Mouse (Mus musculus) cortical plate, adult 2 months (tissue): Measurements from ENCODE around the gene Lrrc30.

Experiments used
- CTCF ChIP-seq: fragments of 200-500 bp; IDR thresholded peaks from 2 replicates; pipeline ENCODE4 v1.5.1; 2011; ENCODE audit warnings: mild to moderate bottlenecking, control low read depth, low read length; ENCODE audit not compliant: insufficient read depth; ENCODE audit errors: extremely low read depth
- POLR2A ChIP-seq: fragments of 200-500 bp; IDR thresholded peaks from 2 replicates; pipeline ENCODE4 v1.6.1; 2011; ENCODE audit warnings: mild to moderate bottlenecking, low read length, control low read depth; ENCODE audit not compliant: insufficient read depth; ENCODE audit errors: extremely low read depth

DNA sequence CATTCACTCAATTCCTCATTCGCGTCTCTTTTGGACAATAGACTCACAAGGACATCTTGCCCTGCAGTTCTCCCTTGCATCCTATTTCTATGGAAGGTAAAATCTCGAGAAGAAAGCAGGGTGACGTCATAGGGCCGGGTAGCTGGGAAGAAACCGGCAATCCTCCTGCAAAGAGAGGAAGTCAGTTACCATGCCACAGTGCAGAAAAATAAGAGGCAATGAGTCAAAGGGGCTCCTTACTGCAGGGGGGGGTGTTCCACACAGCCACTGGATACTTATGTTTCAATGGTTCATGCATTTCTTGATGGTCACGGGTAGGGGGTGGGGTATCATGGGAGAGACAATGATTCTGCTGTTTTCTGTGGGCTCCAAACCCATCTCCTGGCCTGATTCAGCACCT lies 49.1 kb downstream of the Lrrc30 start:
- no peak for TF ChIP-seq CTCF
- TF ChIP-seq POLR2A = no peak
